Mouse (Mus musculus) left cerebral cortex, postnatal 25 days (tissue): ENCODE measurements around the gene Inpp5b. TPM values are rescaled to one million over a fixed set of nuclear protein-coding genes. Genes with fewer than 3 reads are reported as not detected.
"Not testable (repeated sequence)": the region's sequence is repeated elsewhere in the genome, so short reads cannot be mapped to it uniquely, and the experiment has no call there.

ENCODE experiments used
- DNase-seq, 2 experiments: peaks; one replicate each; pipeline ENCODE4 v3.0.0; 2022; ENCODE audit warnings: low spot score in 2 of 2, mixed read lengths in 1 of 2
- intact Hi-C: fragments of 180-260 bp; cut with DNase I; formaldehyde crosslinking; loops from one replicate; pipeline ENCODE4 v1.15.1; 2025
- total RNA-seq, 2 experiments: library from RNA; stranded (reverse); gene quantifications; 2 replicates each; pipeline ENCODE4 v1.2.3; 2021

The Inpp5b gene
- total RNA-seq, 2 experiments from 2014 or later, result 35.3 to 36.4 TPM

DNA sequence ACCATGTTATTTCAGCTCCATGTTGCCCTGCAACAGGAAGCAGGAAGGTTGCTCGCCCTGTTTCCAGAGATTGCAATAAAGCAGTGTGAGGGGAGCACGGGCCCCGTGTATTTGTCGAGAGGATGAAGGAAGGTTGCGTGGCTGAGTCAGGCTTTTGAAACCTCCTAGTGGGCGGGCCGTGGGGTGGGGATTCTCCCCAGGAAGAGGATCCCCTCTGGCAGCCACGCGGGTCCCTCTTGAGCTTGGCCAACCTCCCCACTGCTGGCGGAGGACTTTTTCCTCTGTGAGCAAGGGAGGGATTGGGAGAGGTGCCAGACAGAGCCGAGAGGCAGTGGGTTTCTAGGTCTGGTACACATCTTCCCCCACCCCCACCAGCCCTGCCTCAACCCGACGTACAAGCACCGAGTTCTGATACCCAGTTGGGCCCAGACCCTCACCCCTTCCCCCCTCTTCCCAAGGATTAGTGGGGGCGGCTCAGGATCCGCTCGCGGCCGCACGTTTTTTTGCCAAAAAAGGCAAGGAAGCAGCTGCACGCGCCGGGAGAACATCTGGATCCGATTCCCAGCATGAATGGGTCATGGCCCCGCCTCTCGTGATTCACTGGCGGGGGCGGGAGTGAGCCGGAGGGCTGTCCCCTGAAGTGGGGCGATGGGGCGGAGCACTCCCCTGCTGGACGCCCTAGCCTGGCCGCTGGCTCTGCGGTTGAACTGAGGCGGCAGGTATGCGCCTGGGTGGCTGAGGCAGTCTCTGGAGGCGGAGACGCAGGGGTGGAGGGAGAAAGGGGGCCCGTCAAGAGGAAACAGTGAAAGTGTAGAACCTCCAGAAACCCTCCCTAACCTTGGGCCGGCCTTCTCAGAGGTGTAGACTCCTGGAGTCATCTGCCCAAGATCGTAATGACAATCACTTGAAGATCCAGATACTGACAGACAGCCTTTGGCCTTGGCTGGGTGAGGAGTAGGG, 32.9 kb upstream of the Inpp5b start:
- peak; percentile 62 to 66 for DNase-seq

DNA sequence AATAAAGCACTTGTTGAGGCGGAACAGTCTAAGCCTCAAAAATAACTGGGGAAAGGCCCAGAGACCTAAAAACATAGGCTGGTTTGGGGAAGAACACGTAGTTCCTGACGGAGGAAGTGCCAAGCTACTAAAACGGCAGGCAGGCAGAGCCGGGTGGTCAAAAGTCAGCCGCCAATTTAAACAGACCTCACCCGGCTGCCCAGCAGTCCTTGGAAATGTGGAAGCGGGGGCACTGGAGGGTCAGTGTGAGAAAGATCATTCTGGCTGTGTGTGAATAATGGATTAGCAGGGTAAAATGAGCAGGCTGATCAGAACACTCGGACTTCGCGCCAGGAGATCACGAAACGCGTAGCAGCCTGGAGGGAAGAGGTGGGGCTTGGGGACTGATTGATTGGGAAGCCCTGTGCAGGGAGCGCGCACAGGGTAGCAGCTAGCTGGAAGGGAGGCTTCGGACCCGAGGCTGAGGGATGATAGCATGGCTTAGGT, 31.6 kb upstream of the Inpp5b start:
- intact Hi-C loops, result no loop called here
- peak; percentile 12 to 21 for DNase-seq

More for the DNA sequence above, 32.9 kb upstream of the Inpp5b start:
- intact Hi-C loops, result no loop called here

GRCm38 (mm10) chr4:124710776-124711291, 30.8 kb upstream of the Inpp5b start:
- intact Hi-C loops, result no loop called here
- peak; percentile 54 to 62 for DNase-seq

DNA sequence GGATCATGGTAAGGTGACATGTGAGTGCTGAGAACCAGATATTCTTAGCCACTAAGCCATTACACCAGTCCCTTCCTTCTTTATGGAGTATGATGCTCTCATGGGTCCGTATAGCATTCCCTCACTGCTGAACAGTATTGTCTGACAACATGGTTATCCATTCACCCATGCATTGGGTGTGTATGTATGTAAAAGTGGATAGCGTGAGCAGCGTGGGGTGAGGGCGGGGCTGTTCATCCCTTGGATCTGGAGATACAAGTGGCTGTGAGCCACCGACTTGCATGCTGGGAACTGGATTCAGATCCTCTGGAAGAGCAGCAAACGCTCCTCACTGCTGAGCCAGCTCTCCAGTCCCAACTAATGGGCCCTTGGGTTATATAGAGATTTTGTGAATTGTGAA, 29.0 kb upstream of the Inpp5b start:
- DNase-seq, result no peak
- intact Hi-C loops, result no loop called here

- intact Hi-C loops, DNase-seq: not testable (repeated sequence)
Observed at GRCm38 (mm10) chr4:124713850-124714249, 27.8 kb upstream of the Inpp5b start.

DNA sequence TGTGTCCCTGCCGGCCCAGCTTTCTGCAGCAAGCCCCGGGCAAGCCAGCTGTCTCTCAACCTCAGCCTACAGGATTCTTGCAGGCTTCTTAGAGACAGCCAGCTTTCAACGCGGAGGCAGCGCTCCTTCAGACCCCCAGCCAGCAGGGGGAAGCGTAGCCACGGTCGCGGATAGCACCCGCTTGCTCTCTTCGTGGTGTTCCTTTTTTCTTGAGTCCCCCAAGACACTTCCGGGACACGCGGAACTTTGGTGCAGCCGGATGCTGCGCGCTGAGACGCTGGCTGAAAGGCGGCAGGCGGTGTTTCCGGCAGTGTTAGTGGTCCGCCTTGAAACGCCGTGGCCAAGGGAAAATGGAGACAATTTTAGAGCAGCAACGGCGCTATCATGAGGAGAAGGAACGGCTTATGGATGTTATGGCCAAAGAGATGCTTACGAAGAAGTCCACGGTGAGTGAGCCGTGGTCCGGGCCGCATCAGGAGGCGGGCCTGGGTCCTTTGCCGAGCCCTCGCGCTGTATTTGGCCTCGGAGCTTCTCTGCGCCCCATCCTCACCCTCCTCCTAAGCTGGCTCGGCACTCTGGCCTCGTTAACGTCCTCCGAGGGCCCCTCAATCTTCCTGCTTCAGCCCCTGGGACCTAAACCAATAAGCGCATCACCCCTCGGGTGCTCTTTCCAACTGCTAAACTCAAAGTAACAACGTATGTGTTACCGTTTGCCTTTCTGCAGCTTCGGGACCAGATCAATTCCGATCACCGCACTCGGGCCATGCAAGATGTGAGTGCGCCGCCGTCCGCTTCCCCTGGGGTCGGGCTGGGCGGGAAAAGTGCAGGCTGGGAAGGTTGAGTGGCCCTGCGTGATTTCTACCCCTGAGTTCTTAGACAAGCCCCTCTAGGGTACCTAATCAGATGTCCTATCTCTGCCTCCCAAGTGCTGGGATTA, 26.8 kb upstream of the Inpp5b start, which contains the start of gene Sf3a3:
Gene Sf3a3, plus strand, starts transcription at position 232 of the 937 bp plus-strand sequence.
- intact Hi-C loops, result no loop called here
- DNase-seq, result peak; percentile 93 to 98

- DNase-seq, result no peak
- intact Hi-C loops, result no loop called here
Observed at GRCm38 (mm10) chr4:124719101-124719500, 22.5 kb upstream of the Inpp5b start.

DNA sequence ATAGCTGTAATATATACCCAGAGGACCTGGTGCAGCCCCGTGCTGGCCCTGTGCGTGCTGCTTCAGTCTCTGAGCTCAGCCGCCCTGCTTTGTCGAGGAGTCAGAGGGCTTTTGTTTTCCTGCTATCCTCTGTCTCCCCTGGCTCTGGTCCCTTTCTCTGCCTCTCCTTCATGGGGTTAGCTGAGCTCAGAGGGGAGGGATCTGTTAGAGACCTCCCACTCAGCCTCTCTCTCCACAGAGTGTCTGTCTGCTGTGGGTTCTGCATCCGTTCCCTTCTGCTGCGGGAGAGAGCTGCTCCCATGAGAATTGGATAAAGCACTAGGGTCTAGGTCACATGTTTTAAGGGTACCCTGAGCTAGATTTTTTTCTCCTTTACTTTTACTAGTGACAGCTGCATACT, 15.5 kb upstream of the Inpp5b start:
- intact Hi-C loops, result no loop called here
- no peak for DNase-seq

- intact Hi-C loops, result no loop called here
- DNase-seq, result no peak
Observed at GRCm38 (mm10) chr4:124736952-124737351, 4.7 kb upstream of the Inpp5b start.

DNA sequence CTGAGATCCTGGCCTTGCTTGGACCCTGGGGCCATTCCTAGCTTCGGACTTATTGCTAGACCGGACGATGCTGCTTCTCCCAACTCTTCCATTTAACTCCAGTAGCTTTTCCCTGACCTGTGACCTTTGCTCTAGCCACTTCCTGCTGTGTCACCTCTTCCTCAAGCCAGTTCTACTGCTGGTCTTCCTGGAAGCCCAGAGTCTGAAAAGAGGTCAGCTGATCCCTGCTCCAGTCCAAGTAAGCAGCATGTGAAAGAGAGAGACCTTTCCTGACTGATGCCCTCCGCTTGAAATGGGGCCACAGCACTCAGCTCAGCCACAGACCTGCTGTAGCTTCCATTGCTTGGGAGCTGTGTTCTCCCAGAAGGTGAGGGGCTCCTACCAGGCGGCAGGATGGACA, 4.2 kb upstream of the Inpp5b start:
- intact Hi-C loops, result no loop called here
- no peak for DNase-seq

DNA sequence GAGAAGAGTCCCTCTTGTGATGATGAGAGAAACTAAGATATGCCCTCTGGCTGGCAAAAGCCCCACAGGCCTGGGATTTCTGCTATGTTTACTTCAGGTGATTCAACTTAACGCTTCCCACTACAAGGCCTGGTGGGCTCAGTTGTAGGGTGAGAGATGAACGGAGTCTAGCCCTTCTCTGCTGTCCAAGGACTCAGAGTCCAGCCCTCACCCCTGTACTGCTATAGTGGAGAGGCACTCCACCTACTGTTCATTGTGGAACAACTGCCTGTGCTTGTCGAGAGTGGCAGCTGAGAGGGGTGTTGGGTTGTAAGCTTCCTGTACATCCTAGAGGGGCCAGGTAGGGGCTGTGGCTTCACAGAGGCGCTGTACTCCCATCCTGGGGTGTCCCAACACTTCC, 3.6 kb upstream of the Inpp5b start:
- intact Hi-C loops, result no loop called here
- no peak for DNase-seq

DNA sequence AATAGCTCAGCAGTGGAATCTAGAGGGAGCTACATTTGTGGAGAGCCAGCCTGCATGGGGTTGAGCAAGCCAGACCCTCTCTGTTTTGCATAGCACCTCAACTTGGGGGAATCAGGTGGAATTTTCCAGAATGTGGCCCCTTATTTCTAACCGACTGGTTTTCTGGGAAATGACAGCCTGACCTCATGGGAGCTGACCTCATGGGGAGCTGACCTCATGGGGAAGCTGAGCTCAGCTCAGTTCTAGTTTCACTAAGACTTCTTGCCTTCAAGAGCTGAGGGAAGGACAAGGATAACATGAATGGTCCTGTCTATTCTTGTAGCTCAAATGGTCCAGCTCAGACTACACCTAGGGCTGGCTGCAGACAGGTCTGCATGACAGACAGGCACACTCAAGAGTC, 2.9 kb upstream of the Inpp5b start:
- no peak for DNase-seq
- intact Hi-C loops, result no loop called here

DNA sequence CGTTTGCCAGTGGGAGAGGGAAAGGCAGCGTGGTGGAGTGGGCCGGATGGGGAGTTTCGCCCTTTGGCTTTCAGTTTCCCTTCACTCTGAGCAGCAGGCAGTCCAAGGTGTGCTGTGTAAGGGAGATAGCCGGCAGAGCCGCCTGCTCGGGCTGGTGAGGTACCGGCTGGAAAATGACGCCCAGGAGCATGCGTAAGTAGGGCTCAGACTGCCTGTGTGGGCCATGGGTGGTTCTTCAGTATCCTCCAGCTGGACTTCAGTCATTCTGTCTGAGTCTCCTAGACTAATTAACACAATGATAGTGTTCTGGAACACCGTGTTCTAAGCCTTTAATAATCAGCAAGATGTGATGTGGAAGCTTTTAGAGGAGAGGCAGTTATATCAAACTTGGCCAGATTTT, 1.2 kb downstream of the Inpp5b start:
- intact Hi-C loops, result no loop called here
- DNase-seq, result no peak

GRCm38 (mm10) chr4:124746577-124746976, 4.9 kb downstream of the Inpp5b start:
- DNase-seq, result no peak
- intact Hi-C loops, result no loop called here

GRCm38 (mm10) chr4:124747851-124748250, 6.2 kb downstream of the Inpp5b start:
- intact Hi-C loops, result no loop called here
- no peak for DNase-seq

DNA sequence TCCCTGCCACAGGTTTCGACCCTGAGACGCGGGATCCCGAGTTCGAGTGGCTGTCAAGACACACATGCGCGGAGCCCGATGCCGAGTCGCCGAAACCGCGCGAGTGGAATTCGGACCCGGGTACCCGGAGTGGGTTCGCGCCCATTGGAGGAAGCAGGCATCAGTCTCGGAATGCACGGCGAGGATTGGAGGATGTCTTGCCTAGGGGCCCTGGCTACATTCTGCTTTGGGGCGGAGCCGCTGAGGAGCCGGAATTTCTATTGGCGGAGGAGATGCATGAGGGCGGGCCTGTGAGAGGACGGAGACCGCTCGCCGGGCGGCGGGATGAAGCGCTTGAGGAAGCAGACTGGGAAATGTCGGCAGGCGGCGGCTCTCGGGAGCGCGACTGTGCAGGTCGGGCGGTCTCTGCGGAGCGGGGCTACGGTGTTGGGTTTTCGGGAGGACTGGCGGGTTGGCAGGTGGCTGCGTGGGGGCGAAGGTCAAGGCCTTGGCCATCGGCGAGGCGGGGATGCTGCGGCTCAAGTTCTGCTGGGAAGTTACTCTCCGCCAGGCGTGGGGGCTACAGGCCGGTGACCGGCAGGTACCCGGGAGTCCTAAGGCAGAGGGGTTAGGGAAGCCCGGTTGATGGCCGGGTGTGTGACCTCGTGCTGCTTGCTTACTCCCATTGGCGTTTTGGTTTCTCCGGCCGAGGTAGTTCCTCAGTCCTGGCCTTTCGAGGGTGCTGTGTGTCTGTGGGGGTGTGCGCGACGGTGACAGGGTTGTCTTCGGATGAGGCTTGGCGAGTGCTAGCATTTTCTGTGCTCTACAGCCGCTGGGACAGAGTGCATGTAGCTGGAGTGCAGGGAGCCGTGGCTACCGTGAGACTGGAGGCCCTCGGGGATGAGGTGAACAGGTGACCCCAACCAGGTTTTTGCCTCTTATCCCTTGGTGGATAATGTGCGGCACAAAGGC, 9.9 kb downstream of the Inpp5b start:
- intact Hi-C loops, result no loop called here
- peak; percentile 97 to 99 for DNase-seq

DNA sequence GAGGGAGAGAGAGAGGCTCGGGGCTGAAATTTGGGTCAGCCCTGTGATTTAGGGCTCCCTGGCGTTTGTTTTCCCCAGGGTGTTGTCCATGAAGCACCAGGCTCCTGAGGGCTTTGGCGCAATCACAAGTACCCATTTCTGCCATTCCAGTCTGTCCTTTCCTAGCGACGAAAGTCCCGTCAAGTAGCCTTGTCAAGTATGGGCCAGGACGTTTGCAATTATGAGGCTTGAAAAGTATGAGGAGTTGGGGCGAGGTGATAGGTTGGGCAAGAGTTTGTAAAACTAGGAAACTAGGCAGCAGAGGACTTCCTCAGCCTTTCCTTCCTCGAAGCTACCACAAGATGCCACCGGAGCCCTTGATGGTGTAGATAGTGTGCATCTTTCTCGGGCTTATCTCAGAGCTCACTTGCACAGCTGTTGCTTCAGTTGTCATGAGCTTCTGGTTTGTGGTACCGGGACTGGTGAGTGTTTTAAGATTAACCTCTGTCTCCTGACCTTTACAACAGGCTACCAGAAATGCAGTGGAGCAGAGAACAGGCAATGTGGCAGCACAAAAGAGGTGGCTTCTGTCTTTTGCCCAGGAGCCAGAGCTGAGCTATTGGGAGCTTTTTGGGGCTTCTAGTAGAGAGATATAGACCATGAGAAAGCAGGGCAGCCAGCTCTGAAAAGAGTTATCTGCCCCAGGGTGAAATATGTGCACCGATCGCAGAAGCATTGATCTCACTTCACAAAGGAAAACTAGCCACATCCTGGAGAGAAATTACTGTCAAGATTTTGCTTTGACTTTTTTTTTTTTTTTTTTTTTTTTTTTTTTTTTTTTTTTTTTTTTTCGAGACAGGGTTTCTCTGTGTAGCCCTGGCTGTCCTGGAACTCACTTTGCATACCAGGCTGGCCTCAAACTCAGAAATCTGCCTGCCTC, 10.9 kb downstream of the Inpp5b start:
- no peak for DNase-seq
- intact Hi-C loops, result no loop called here

GRCm38 (mm10) chr4:124755526-124755925, 13.9 kb downstream of the Inpp5b start:
- intact Hi-C loops, result no loop called here
- no peak for DNase-seq
